Mouse (Mus musculus) heart, embryonic 11.5 days (tissue): ENCODE data around the gene Bbs4. TPM values are rescaled to one million over a fixed set of nuclear protein-coding genes. Genes with fewer than 3 reads are reported as not detected.

Source experiments
- ATAC-seq: fragments of 200-750 bp; cut with Nextera tagmentation; replicated peaks from 2 replicates; pipeline ENCODE4 v1.8.0; 2017; ENCODE audit warnings: moderate library complexity; ENCODE audit not compliant: insufficient number of reproducible peaks, low FRiP score, low TSS enrichment
- H3K27ac ChIP-seq: fragments of 300-500 bp; sonication (generic); 2 replicates; pipeline ENCODE4 v1.5.1; 2014; ENCODE audit warnings: mild to moderate bottlenecking, low read depth, low read length
- H3K27me3 ChIP-seq: fragments of 300-500 bp; sonication (generic); 2 replicates; pipeline ENCODE4 v1.6.1; 2014; ENCODE audit warnings: mild to moderate bottlenecking, low read length, mixed read lengths; ENCODE audit not compliant: control insufficient read depth, insufficient read depth
- H3K36me3 ChIP-seq: fragments of 300-500 bp; sonication (generic); 2 replicates; pipeline ENCODE4 v1.6.1; 2014; ENCODE audit warnings: mild to moderate bottlenecking, low read length, moderate library complexity, mixed read lengths; ENCODE audit not compliant: control insufficient read depth, insufficient read depth
- H3K4me1 ChIP-seq: fragments of 300-500 bp; sonication (generic); 2 replicates; pipeline ENCODE4 v1.6.1; 2014; ENCODE audit warnings: low read length; ENCODE audit not compliant: control insufficient read depth, insufficient read depth
- H3K4me2 ChIP-seq: fragments of 300-500 bp; sonication (generic); 2 replicates; pipeline ENCODE4 v1.6.1; 2014; ENCODE audit warnings: mild to moderate bottlenecking, moderate library complexity
- H3K4me3 ChIP-seq: fragments of 300-500 bp; sonication (generic); 2 replicates; pipeline ENCODE4 v1.5.1; 2014; ENCODE audit warnings: low read depth, low read length
- H3K9ac ChIP-seq: fragments of 300-500 bp; sonication (generic); 2 replicates; pipeline ENCODE4 v1.6.1; 2014; ENCODE audit warnings: mild to moderate bottlenecking, low read depth, low read length, moderate library complexity
- H3K9me3 ChIP-seq: fragments of 300-500 bp; sonication (generic); replicated peaks from 2 replicates; pipeline ENCODE4 v1.6.1; 2016; ENCODE audit warnings: low read length; ENCODE audit not compliant: control insufficient read depth
- WGBS: fragments of 180-500 bp; shearing (Covaris S2); extraction: QIAGEN DNeasy Blood & Tissue Kit; methylation state at CpG from one replicate; pipeline ENCODE4 v1.1.7; 2014; ENCODE audit not compliant: insufficient replicate concordance; 5-methylcytosine and 5-hydroxymethylcytosine counted together
- polyA plus RNA-seq: library from polyadenylated mRNA; unstranded; fragments of >200 nt; fragmentation: Nextera tagmentation; extraction: Ambion mirVana; gene quantifications from 2 replicates; pipeline ENCODE4 v1.2.1, GENCODE M21; 2014

Bbs4 gene
- polyA plus RNA-seq, 1 experiment from 2014 or later, result 7.3 TPM

GRCm38 (mm10) chr9:59289529-59290115, 63.7 kb downstream of the Bbs4 start:
- H3K4me1 ChIP-seq, result peaks cover 21% of the 10 kb centered on the region
- no peaks in the 10 kb centered on the region for H3K9me3 ChIP-seq
- no peak overlapping the region for H3K27ac ChIP-seq
- no peak overlapping the region for H3K9ac ChIP-seq
- ATAC-seq, result no peak
- no peak overlapping the region for H3K4me3 ChIP-seq
- H3K36me3 ChIP-seq, result no peaks in the 10 kb centered on the region
- no peaks in the 10 kb centered on the region for H3K27me3 ChIP-seq
- WGBS, result 62% methylated on average over 6 of the region's 6 CpGs
- no peak overlapping the region for H3K4me2 ChIP-seq

GRCm38 (mm10) chr9:59288685-59289410, 64.5 kb downstream of the Bbs4 start:
- H3K9me3 ChIP-seq, result no peaks in the 10 kb centered on the region
- ATAC-seq, result no peak
- peak overlapping the region; percentile 13; the same call in 1 of the 2 replicates for H3K27ac ChIP-seq
- no peak overlapping the region for H3K9ac ChIP-seq
- H3K4me1 ChIP-seq, result peaks cover 21% of the 10 kb centered on the region
- no peak overlapping the region for H3K4me3 ChIP-seq
- WGBS, result 48% methylated on average over 3 of the region's 3 CpGs
- H3K27me3 ChIP-seq, result no peaks in the 10 kb centered on the region
- no peak overlapping the region for H3K4me2 ChIP-seq
- no peaks in the 10 kb centered on the region for H3K36me3 ChIP-seq

GRCm38 (mm10) chr9:59288058-59288457, 65.2 kb downstream of the Bbs4 start:
- 62% methylated on average over 5 of the region's 5 CpGs for WGBS
- Histone ChIP-seq H3K27me3 (no peaks in the 10 kb centered on the region), H3K4me1 (peaks cover 21% of the 10 kb centered on the region), H3K36me3 (no peaks in the 10 kb centered on the region), H3K9ac (no peak overlapping the region), H3K4me2 (no peak overlapping the region), H3K4me3 (no peak overlapping the region), H3K9me3 (no peaks in the 10 kb centered on the region), H3K27ac (no peak overlapping the region; the same call in 1 of the 2 replicates)
- no peak for ATAC-seq

GRCm38 (mm10) chr9:59285614-59286013, 67.7 kb downstream of the Bbs4 start:
- 68% methylated on average over 6 of the region's 6 CpGs for WGBS
- Histone ChIP-seq H3K9me3 (no peaks in the 10 kb centered on the region), H3K36me3 (no peaks in the 10 kb centered on the region), H3K27me3 (no peaks in the 10 kb centered on the region), H3K4me2 (no peak overlapping the region), H3K9ac (no peak overlapping the region), H3K4me1 (peaks cover 16% of the 10 kb centered on the region), H3K4me3 (no peak overlapping the region), H3K27ac (no peak overlapping the region)
- no peak for ATAC-seq

GRCm38 (mm10) chr9:59282683-59282986, 70.7 kb downstream of the Bbs4 start:
- no peak for ATAC-seq
- Histone ChIP-seq H3K36me3 (no peaks in the 10 kb centered on the region), H3K4me2 (peak overlapping the region; percentile 51)

GRCm38 (mm10) chr9:59281871-59282682, 71.2 kb downstream of the Bbs4 start:
- peaks cover 2% of the 10 kb centered on the region; the same call in 1 of the 2 replicates for H3K4me1 ChIP-seq
- no peak overlapping the region for H3K9ac ChIP-seq
- peak overlapping the region; percentile 51 for H3K4me2 ChIP-seq
- no peak overlapping the region for H3K4me3 ChIP-seq
- ATAC-seq, result no peak
- no peak overlapping the region for H3K27ac ChIP-seq
- no peaks in the 10 kb centered on the region for H3K36me3 ChIP-seq
- no peaks in the 10 kb centered on the region for H3K27me3 ChIP-seq
- no peaks in the 10 kb centered on the region for H3K9me3 ChIP-seq
- WGBS, result 44% methylated on average over 26 of the region's 27 CpGs

More at GRCm38 (mm10) chr9:59282683-59282986, 70.7 kb downstream of the Bbs4 start:
- no peaks in the 10 kb centered on the region for H3K27me3 ChIP-seq
- 48% methylated on average over 7 of the region's 7 CpGs for WGBS
- H3K9me3 ChIP-seq, result no peaks in the 10 kb centered on the region
- peaks cover 2% of the 10 kb centered on the region; the same call in 1 of the 2 replicates for H3K4me1 ChIP-seq
- H3K27ac ChIP-seq, result no peak overlapping the region
- H3K9ac ChIP-seq, result no peak overlapping the region
- no peak overlapping the region for H3K4me3 ChIP-seq

GRCm38 (mm10) chr9:59280888-59281287, 72.4 kb downstream of the Bbs4 start:
- no peak overlapping the region for H3K4me2 ChIP-seq
- WGBS, result 91% methylated on average over 5 of the region's 5 CpGs
- H3K9me3 ChIP-seq, result no peaks in the 10 kb centered on the region
- no peak overlapping the region for H3K4me3 ChIP-seq
- H3K36me3 ChIP-seq, result no peaks in the 10 kb centered on the region
- H3K27me3 ChIP-seq, result no peaks in the 10 kb centered on the region
- no peak for ATAC-seq
- H3K9ac ChIP-seq, result no peak overlapping the region
- H3K4me1 ChIP-seq, result peaks cover 2% of the 10 kb centered on the region; the same call in 1 of the 2 replicates
- no peak overlapping the region for H3K27ac ChIP-seq

GRCm38 (mm10) chr9:59278694-59279093, 74.6 kb downstream of the Bbs4 start:
- H3K4me3 ChIP-seq, result no peak overlapping the region
- no peak overlapping the region for H3K9ac ChIP-seq
- WGBS, result 69% methylated on average over 5 of the region's 5 CpGs
- H3K9me3 ChIP-seq, result no peaks in the 10 kb centered on the region
- no peak overlapping the region for H3K27ac ChIP-seq
- no peaks in the 10 kb centered on the region for H3K27me3 ChIP-seq
- no peak overlapping the region for H3K4me2 ChIP-seq
- H3K4me1 ChIP-seq, result peaks cover 2% of the 10 kb centered on the region; the same call in 1 of the 2 replicates
- H3K36me3 ChIP-seq, result no peaks in the 10 kb centered on the region
- ATAC-seq, result no peak
